Mouse (Mus musculus) G1E (cell line): ENCODE measurements around the gene Aqp3.

Experiments used
- CTCF ChIP-seq: IDR thresholded peaks from 2 replicates; pipeline ENCODE4 v1.5.1; 2012; ENCODE audit warnings: low read depth, low read length, inconsistent platforms, mixed read lengths
- GATA1 ChIP-seq: IDR thresholded peaks from 2 replicates; pipeline ENCODE4 v1.6.1; 2012; ENCODE audit warnings: borderline replicate concordance, low read length, inconsistent platforms, mixed read lengths
- GATA2 ChIP-seq: IDR thresholded peaks from 2 replicates; pipeline ENCODE4 v1.6.1; 2012; ENCODE audit warnings: low read depth, low read length, inconsistent platforms, borderline replicate concordance

DNA sequence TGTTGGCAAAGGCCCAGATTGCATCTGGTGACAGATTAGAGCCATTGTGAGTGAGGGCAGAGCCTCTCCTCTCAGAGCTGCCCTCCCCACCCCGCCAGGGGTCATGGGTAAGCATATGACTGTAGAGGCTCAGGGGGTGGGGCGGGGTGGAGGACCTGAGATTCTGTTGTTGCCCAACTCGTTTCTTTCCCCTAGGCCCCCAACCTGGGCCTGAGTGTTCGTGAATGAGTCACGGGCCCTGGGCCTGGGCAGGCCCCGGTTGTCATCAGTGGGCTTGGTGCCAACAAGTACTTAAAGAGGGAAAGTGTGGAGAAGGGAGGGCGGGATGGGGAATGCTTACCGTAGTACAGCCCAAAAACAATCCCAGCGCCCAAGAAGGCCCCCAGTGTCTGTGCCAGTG, 3.6 kb downstream of the Aqp3 start:
- no peak for TF ChIP-seq CTCF
- no peak for TF ChIP-seq GATA2
- TF ChIP-seq GATA1, result no peak
